Mouse (Mus musculus) G1E (cell line): Measurements from ENCODE around the gene Surf1.

Experiments
- CTCF ChIP-seq: IDR thresholded peaks from 2 replicates; pipeline ENCODE4 v1.5.1; 2012; ENCODE audit warnings: low read depth, low read length, inconsistent platforms, mixed read lengths
- GATA1 ChIP-seq: IDR thresholded peaks from 2 replicates; pipeline ENCODE4 v1.6.1; 2012; ENCODE audit warnings: borderline replicate concordance, low read length, inconsistent platforms, mixed read lengths
- POLR2AphosphoS5 ChIP-seq: IDR thresholded peaks from 2 replicates; pipeline ENCODE4 v1.6.1; 2012; ENCODE audit warnings: low read depth, low read length, inconsistent platforms; ENCODE audit not compliant: insufficient replicate concordance
- TAL1 ChIP-seq: conservative IDR thresholded peaks from 2 replicates; pipeline ENCODE4 v1.6.1; 2012; ENCODE audit warnings: low read depth, low read length, inconsistent platforms, mixed read lengths

DNA sequence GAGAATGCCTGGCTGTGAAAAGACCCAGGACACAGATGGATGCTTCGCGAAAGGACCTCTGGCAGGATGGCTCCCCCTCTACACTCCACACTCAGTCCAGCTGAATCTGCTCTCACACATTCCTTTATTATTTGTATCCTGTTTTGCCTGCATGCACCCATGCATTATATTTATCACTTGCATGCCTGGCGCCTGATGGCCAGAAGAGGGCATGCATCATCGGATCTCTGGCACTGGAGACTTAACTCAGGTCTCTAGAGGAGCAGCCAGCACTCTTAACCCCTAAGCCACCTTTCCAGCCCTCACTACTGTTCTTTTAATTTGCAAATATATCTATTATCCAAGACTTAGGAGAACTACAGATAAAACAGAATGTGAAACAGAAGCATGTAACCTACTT lies 44.4 kb upstream of the Surf1 start:
- TF ChIP-seq CTCF (peak; percentile 16; the same call in 1 of the 2 replicates), GATA1 (no peak), TAL1 (no peak), POLR2AphosphoS5 (no peak)
